Mouse (Mus musculus) CD4-positive helper T cell, adult 2 months (primary cell): ENCODE data around the gene Als2cr12.
"Not testable (repeated sequence)": the region's sequence is repeated elsewhere in the genome, so short reads cannot be mapped to it uniquely, and the experiment has no call there.

ENCODE experiments used
- DNase-seq: peaks from one replicate; pipeline ENCODE4 v3.0.0-alpha.2; 2012; ENCODE audit warnings: low read depth, missing footprints, low spot score

Als2cr12 gene

DNA sequence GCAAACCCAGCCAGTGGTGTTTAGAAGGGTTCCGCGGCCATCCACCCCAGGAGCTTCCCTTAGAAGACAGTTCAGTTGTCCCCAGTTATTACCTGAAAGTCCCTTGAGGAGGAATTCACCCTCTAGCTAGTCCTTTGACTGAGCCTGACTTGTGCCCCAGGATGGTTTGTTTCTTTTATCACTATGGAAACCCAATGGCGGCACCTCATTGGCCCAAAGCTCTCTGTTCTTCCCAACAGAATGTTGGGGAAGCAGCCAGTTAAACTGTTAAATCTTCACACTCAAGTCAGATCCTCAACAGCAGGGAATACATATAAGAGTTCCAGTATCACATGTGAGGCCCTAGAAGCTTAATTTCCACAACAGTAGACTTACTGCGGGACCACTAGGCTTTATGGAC, at the start of gene Als2cr12:
Gene Als2cr12 (minus strand): TSS at position 180 of the 400 bp plus-strand sequence.
- not testable (repeated sequence) for DNase-seq

DNA sequence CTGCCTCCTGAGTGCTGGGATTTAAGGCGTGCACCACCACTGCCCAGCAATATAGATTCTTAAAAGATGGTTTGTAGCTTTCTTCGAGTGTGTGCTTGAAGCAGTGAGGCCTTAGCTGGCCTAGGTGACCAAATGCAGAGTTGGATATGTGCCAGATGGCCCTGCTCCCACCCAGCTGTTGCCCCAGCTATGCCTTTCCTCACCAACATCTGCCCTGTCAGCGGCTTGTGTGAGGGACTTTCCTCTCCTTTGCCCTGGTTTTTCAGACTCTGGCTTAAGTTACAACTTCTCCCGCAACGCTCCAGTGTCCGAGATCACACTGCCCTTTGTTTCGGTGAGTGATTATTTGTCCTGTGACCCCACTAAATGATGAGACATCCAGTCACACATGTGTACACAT, 48.9 kb upstream of the Als2cr12 start:
- no peak for DNase-seq

GRCm38 (mm10) chr1:58743252-58743651, 47.5 kb upstream of the Als2cr12 start:
- DNase-seq, result peak; percentile 47

DNA sequence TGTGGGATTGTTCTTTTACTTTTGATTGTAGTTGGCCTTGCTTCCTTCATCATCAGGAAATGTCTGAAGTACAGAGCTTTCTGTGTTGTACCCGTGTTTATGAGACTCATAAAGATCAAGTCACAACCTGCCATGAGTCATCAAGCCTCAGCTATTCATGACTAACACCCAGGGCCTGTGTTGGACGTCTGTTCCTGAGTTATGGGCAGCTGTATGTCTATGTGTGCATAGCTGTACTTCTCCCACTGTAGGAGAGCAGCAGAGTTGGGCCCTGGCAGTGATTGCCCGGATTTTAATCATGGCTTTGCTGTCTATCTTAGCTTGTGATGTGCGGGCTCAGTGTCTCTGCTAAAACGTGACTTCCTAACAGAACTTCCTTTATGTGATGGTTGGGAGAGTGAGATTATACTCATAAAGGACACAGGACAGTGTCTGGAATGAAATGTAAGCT, 46.8 kb upstream of the Als2cr12 start:
- DNase-seq, result peak; percentile 47

DNA sequence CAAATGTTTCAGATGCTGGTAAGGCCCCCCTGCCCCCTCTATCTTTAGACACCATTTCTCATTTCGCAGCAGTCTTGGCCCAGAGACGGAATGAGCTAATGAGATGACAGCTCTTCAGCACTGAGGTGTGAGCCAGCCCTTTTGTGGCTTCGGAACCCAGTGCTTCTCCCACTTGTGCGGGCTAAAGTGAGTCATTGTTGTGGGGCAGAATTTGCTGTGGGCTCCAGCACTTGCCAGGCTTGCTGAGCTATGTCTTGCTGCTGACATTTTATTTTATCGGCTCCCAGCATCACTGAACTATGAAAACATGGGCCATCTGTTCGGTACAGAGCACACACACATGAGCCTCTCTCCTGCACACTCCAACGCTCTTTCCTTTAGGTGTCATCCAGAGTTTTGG, 43.7 kb upstream of the Als2cr12 start:
- DNase-seq, result peak; percentile 26

DNA sequence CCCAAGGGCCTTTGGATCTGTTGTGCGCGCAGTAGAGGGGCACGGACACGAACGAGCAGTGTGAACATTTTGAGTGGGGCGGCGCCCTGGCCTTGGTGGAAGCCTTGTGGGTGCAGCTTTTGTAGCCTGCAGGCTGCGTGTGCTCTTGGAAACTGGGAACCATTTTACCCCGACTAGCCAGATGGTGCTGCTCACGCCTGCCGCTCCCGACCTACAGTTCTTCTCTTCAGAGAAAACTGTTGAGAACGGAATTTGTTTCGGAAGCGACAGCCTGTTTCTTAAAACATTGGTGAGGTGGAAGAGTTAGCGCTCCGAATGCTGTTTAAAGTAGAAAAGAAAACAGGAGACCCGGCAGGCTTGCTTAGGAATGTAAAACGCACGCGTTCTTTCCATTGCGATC, 41.2 kb upstream of the Als2cr12 start:
- no peak for DNase-seq

- peak; percentile 38 for DNase-seq
Measured at GRCm38 (mm10) chr1:58735962-58736361, 40.2 kb upstream of the Als2cr12 start.

GRCm38 (mm10) chr1:58734043-58734920, 38.5 kb upstream of the Als2cr12 start:
- peak; percentile 69 for DNase-seq

DNA sequence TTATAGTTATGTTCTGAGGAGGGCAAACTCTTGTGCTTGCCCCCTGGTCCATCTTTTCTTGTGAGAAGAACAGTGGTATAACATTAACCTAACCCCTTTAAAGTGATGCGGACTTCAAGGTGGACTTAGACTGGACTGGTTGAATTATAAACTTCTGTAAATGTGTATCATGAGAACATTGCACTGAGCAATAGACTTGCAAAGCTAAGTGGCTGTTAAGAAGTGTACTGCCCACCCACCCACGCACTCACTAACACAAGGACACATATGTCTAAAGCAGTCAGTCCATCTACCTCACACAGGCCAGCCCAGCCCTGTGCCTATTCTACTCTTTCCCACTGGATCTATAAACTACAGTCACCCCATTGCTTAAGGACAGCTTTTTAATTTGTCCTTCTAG, 37.8 kb upstream of the Als2cr12 start:
- no peak for DNase-seq

DNA sequence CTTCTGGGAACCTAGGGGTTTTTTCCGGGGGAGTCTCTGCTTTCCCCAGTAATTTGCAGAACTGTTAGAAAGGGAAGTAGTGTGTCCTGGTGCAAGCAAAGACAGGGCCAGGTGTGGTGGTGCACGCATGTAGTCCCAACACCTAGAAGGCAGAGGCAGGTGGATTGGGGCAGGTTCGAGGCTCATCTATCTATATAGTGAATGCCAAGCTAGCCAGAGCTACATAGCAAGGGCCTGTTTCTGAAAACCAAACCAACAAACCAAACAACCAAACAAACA, 32.7 kb upstream of the Als2cr12 start:
- DNase-seq, result no peak

DNA sequence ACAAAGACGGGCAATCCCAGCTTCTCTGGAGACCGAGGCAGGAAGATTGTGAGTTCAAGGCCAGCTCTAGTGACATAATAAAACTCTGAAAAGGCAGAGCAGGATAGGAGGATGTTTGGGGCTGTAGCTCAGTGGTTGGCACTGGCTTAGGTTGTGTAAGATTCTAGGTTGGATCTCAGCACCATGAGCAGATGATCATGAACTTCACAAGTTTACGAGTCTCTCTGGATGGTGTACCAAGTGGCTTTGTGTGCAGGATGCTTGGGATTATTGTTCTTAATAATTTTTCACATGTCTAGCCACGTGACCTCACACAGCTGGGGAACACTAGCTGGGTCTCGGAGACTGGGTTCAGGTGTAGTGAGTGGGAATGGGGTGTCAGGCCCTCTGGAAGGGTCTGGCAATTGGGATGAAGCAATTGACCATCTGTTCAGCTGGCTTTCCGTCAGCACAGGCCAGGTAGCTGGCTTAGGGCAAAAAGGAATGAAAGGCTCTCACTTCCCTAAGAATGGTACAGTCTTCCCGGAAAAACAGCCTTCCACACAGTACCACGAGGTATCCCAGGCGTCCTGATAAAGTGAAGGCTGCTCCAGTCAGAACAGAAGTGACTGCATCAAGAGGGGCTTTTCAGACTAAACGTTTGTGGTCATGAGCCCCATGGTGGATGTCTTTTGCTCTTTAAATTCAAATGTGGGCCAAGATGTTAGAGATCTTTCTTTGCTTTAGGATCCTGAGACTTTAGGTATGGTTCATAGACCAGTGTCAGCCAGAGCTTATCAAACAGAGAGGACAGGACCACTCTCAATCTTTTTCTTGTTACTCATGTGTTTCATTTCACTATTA, 32.2 kb upstream of the Als2cr12 start:
- DNase-seq, result no peak

DNA sequence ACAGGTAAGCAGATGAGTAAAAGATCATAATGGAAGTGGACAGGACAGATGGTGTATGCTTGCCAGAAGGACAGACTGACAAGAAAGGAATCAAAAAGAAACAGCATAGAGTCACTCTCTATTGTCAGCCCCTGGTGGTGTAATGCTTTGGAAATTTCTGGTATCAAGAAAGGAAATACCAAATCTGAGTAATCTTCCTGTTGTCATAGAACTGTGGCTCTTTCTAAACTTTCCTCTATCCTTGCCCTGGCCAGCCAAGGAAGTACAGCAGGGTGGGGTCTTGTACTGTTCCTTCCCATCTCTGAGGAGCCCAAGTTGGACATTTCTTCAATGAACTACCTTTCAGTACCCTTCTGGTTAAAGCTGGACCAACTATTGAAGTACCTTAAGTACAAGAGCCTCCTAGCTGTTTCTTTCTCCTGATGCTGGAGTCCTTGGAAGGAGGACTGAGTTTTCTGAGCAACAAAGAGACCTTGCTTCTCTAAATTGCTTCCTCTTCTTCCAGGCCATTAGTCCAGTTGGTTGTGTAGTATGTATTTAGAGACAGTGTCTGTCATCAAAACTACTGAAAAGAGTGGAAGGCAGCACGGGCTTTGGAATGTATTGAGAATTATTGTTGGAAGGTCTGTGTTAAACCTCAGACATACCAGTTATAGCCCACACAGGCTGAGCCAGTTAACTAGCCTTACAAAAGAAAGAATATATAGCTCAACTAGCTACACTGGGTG, 31.4 kb upstream of the Als2cr12 start:
- peak; percentile 68 for DNase-seq

GRCm38 (mm10) chr1:58725767-58726166, 30.0 kb upstream of the Als2cr12 start:
- peak; percentile 73 for DNase-seq

DNA sequence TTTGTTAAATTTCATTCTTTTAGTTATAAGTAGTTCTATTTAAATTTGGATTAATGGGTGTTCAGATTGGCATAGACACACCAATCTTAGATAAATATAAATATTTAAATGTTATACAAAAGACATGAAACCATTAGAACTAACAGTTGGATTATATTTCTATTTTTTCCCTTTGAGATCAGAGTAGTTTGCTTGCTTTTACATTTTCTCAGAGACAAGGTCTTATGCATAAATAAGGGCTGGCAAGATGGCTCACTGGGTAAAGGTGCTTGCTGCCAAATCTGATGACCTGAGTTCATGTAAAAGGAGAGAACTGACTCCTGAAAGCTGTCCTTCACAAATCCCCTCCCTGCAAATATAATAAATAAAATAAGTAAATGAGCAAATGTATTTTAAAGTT, 29.3 kb upstream of the Als2cr12 start:
- DNase-seq, result no peak

GRCm38 (mm10) chr1:58724533-58724932, 28.7 kb upstream of the Als2cr12 start:
- no peak for DNase-seq

DNA sequence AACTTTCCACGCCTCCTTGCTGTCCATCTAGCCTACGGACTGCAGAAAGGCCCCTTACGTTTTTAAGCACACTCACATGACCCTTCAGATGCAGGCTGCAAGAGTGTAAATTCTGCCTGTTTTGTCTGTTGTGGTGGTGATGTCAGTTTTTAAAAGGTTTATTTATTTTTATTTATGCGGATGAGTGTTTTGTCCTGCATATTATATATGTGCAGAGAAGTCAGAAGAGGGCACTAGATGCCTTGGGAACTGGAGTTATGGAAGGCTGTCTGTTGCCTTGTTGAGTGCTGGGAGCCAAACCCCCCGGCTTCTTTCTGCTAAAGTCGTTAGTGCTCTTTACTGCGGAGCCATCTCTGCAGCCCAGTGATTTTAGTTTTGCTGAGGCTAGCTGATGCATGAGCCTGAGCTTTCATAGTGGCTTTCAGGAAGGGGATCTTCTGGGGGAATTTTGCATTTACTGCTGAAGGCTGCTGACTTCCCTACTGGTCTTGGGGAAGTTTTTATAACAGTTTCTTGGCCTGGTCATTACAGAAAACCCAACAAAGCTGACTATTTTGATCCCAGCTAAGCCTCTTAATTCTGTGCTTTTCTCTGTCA, 28.1 kb upstream of the Als2cr12 start:
- no peak for DNase-seq

GRCm38 (mm10) chr1:58723062-58723808, 27.4 kb upstream of the Als2cr12 start:
- no peak for DNase-seq

GRCm38 (mm10) chr1:58722115-58722938, 26.5 kb upstream of the Als2cr12 start:
- peak; percentile 57 for DNase-seq

DNA sequence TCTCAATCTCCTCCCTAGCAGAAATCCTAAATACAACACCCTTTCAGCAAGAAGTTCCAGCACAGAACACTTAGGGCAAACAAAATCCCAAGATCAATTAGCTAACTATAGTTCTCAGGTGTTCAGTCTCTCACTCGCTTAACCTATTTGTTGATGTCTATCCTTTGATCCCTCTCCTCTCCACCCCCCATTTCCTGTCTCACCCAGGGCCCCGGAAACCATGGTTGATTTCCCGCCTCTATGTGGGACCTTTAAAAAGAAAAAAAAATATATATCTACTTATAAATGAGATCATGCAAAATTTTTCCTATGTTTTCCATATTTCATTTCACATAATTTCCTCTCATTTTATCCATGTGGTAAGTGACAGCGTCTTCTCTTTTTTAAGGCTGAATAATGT, 25.2 kb upstream of the Als2cr12 start:
- peak; percentile 83 for DNase-seq

DNA sequence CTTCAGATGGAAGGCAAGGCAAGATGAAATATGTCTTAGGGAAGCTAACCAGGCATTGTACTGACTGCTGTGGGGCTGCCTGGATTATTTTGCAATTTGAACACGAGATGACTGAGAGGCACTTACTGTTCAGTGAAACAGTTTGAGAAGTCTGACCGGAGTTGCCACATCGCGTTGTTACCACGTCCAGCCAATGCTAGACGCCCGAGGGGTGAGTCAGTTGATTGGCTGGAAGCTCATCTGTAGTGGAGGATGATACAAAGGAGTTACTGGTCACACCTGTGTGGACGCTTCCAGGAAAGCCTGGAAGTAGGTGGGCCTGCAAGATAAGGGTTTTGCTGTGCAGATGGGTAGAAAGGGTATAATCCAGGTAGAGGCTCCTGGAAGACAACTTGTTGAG, 24.3 kb upstream of the Als2cr12 start:
- DNase-seq, result no peak
